Mouse (Mus musculus): Measurements from ENCODE around the gene Opcml.

Gene Opcml

GRCm38 (mm10) chr9:28444972-28445371 is 654.4 kb downstream of the Opcml start:
- peak in 1 of 2 experiments; percentile 34 for DNase-seq

GRCm38 (mm10) chr9:28445863-28446262 is 655.3 kb downstream of the Opcml start:
- no peak for DNase-seq

- DNase-seq = peak in 1 of 2 experiments; percentile 38
Measured at GRCm38 (mm10) chr9:28446278-28447064, 655.9 kb downstream of the Opcml start.

- DNase-seq = no peak
Measured at GRCm38 (mm10) chr9:28452509-28452908, 661.9 kb downstream of the Opcml start.

GRCm38 (mm10) chr9:28453062-28453461 is 662.5 kb downstream of the Opcml start:
- DNase-seq = peak in 1 of 2 experiments; percentile 24

GRCm38 (mm10) chr9:28457982-28458770 is 667.6 kb downstream of the Opcml start:
- DNase-seq = no peak

- no peak for DNase-seq
Measured at GRCm38 (mm10) chr9:28463622-28464021, 673.0 kb downstream of the Opcml start.

- no peak for DNase-seq
Measured at GRCm38 (mm10) chr9:28469419-28469818, 678.8 kb downstream of the Opcml start.

- DNase-seq = no peak
Measured at GRCm38 (mm10) chr9:28471501-28471900, 680.9 kb downstream of the Opcml start.

GRCm38 (mm10) chr9:28474586-28474985 is 684.0 kb downstream of the Opcml start:
- no peak for DNase-seq

GRCm38 (mm10) chr9:28481261-28481660 is 690.7 kb downstream of the Opcml start:
- DNase-seq = no peak

GRCm38 (mm10) chr9:28488499-28488898 is 697.9 kb downstream of the Opcml start:
- DNase-seq = no peak

- DNase-seq = peak in 1 of 2 experiments; percentile 31
Measured at GRCm38 (mm10) chr9:28489828-28490227, 699.3 kb downstream of the Opcml start.

- peak in 1 of 2 experiments; percentile 45 for DNase-seq
Measured at GRCm38 (mm10) chr9:28490410-28490809, 699.8 kb downstream of the Opcml start.

- DNase-seq = peak; percentile 38 to 39
Measured at GRCm38 (mm10) chr9:28499841-28500794, 709.5 kb downstream of the Opcml start.

GRCm38 (mm10) chr9:28513905-28514304 is 723.3 kb downstream of the Opcml start:
- DNase-seq = no peak

- DNase-seq = no peak
Measured at GRCm38 (mm10) chr9:28533191-28533590, 742.6 kb downstream of the Opcml start.

GRCm38 (mm10) chr9:28535006-28535405 is 744.4 kb downstream of the Opcml start:
- no peak for DNase-seq

- no peak for DNase-seq
Measured at GRCm38 (mm10) chr9:28536637-28537036, 746.1 kb downstream of the Opcml start.

GRCm38 (mm10) chr9:28548189-28548588 is 757.6 kb downstream of the Opcml start:
- no peak for DNase-seq

GRCm38 (mm10) chr9:28552387-28553182 is 762.0 kb downstream of the Opcml start:
- DNase-seq = no peak

GRCm38 (mm10) chr9:28558628-28559027 is 768.1 kb downstream of the Opcml start:
- no peak for DNase-seq
